Mouse (Mus musculus): ENCODE measurements around the gene Casp8ap2.

Gene Casp8ap2

DNA sequence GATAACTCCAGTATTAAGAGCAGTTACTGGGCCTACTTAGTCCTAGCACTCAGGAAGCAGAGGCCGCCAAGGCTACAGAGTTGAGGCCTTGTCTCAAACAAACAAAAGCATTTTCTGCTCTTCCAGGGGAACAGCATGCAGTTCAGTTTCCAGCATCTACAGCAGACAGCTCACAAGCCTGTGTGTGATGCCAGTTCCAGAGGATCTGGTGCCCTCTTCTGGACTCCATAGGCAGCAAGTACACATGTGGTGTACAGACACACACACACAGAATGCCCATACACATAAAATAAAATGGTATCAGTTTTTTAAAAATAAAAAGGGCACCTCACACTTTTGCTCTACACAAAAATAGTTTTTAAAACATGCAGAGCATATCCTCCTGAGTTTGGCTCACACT, 53.0 kb downstream of the Casp8ap2 start:
- no peak for DNase-seq (ENCODE audit: low read depth)

DNA sequence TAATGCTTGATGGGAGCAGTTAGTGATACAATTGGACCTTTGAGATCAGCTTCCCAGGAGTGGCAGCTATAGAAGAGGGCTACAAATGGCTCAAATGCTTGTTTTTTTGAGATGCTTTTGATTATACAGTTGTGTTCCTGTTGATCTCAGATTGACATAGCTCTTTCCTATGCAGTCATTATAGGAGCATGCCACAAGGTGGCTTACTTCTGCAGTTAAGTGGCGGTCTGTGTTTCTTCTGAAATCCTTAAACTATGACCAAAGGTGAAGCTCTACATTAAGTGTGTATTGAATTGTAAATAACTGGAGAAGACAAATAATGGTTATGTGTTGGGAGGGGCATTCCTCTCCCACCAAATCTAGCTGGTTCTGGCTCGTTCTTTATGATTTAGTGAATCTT, 54.6 kb downstream of the Casp8ap2 start:
- DNase-seq (ENCODE audit: low read depth), result no peak

DNA sequence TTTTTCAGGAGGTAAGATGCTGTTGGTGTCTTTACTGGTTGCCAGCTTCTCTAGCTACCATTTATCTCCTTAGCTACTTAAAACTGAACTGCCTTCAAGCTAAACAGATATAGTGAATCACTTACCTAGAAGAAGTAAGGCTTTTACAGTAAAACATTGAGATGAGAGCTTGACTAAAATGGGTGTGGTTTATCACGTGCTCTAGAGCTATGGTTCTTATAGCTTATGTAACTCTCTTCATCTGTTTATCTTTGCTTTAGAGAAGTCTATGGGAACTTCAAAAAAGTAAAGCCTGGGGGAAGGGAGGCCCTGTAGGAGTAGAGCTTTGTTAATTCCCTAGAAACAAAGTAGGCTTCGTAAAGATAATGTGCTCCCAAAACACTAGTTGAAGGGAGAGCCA, 58.8 kb downstream of the Casp8ap2 start:
- DNase-seq (ENCODE audit: low read depth), result no peak

DNA sequence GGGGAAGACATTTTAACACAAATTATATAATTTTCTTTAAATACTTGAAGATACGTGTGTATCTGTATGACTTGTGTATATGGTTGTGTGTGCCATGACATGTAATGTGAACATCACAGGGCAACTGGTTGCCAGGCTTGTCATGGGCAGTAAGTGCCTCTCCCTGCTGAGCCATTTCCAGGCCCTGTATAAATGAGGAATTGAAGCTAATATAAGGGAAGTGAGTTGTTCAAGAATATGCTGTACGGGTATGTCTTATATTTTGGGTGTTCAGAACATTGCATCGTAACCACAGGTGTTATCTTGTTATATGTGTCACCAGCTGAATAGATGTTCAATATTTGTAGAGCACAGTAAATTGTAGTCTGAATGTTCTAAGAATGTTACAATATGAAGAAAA, 62.2 kb downstream of the Casp8ap2 start:
- DNase-seq (ENCODE audit: low read depth), result no peak

DNA sequence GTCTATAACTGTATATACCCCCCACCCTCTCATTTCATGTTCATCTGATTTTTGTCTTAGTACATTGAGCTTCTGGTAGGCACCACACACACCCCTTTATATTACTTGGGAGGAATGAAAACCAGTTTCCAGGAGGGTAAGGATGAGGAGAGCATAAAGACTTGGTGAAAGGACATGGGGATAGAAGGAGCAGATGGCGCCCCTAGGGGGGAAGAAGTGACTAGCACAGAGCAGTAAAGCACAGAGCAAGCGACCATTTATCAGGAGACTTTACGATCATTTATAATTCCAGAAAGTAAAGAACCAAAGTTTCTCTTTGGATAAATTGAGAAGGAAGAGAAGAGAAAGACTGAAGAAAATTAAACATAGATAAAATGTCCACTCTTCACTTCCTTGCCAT, 65.6 kb downstream of the Casp8ap2 start:
- no peak for DNase-seq (ENCODE audit: low read depth)

DNA sequence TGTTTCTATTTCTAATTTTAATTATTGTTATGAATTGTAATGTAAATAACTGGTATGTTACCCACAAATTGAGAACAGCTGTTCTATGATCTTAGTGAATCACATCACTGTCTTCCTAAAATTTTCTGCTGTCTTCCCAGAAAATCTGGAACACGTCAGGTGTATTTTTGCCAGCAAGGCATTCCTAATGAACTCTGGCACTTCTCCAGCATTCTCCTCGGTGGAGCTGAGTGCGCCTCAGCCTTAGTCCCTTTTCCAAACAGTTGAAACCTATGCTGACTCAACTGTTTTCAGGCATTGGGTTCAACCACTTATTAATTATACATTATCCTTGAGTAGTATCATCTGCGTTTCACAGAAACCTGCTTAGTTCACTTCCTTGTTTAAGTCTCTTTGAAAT, 67.2 kb downstream of the Casp8ap2 start:
- DNase-seq (ENCODE audit: low read depth), result no peak

DNA sequence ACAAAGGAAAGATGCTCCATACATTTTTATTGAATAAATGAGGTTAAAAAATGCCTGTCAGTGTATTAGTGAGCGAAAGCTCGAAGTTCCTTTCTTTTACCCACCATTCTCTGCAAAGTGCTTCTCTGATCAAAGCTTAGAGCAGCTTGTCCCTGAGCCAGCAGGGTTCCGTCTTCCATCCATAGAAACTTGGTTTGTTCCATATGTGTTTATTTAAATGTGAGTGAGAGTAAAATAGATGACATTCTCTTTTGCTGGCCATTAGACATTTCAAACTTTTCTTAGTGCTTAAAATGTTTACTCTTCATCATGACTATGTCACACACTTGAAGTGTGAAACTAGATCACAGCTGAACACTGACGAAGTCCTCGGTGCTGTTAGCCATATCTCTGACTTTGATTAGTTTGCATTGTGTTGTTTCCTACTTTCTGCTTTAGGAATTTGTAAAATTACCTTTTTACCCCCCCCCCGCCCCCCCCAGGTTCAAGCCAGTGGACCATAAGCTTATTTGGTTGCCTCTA, 67.9 kb downstream of the Casp8ap2 start:
- DNase-seq (ENCODE audit: low read depth), result no peak
